Mouse (Mus musculus): ENCODE results near the gene Hdhd5.

The Hdhd5 gene

GRCm38 (mm10) chr6:120531020-120531965 is at the start of gene Hdhd5:
Hdhd5 (minus strand) TSS chr6:120531319.
- ChIA-PET CTCF (interaction anchor here (0.7 to 2.8 kb wide), 7 partner anchors 8 to 72 kb away, joined by 3 to 9 read pairs (median 5); partner anchors contain the start of gene Tmem121b (in 1 of the 4)), POLR2A (interaction anchor here in 3 of 4 experiments (0.5 to 4.0 kb wide), 24 partner anchors 7 to 929 kb away, joined by 3 to 29 read pairs (median 4); partner anchors contain the start of genes Atp6v1e1 (in 1 of the 3) and Cecr2 (in 1 of the 3))

- ChIA-PET CTCF (interaction anchor here (0.5 to 4.4 kb wide), 15 partner anchors 11 to 242 kb away, joined by 3 to 18 read pairs (median 4); partner anchors contain the start of gene Hdhd5 (in 1 of the 4)), POLR2A (interaction anchor here in 2 of 4 experiments (0.7 to 4.1 kb wide), 8 partner anchors 8 to 242 kb away, joined by 3 to 24 read pairs (median 4); partner anchors contain the start of gene Atp6v1e1 (in 1 of the 2))
These were observed 49.5 kb upstream of the Hdhd5 start for GRCm38 (mm10) chr6:120580713-120581015.

- POLR2A ChIA-PET, result interaction anchor here in 2 of 4 experiments (0.8 to 4.1 kb wide), 13 partner anchors 8 to 151 kb away, joined by 3 to 24 read pairs (median 4); partner anchors contain the start of genes Hdhd5 (in 1 of the 2) and Tmem121b (in 1 of the 2)
- CTCF ChIA-PET, result interaction anchor here (0.5 to 4.4 kb wide), 15 partner anchors 12 to 243 kb away, joined by 3 to 18 read pairs (median 4); no protein-coding TSS in a partner anchor
These were observed 49.0 kb upstream of the Hdhd5 start for GRCm38 (mm10) chr6:120579831-120580712.

GRCm38 (mm10) chr6:120579110-120579830 is 48.2 kb upstream of the Hdhd5 start:
- CTCF ChIA-PET, result interaction anchor here (0.5 to 4.4 kb wide), 10 partner anchors 14 to 253 kb away, joined by 3 to 18 read pairs (median 4); no protein-coding TSS in a partner anchor
- POLR2A ChIA-PET, result interaction anchor here in 3 of 4 experiments (0.5 to 2.4 kb wide), 18 partner anchors 9 to 244 kb away, joined by 3 to 7 read pairs (median 4); partner anchors contain the start of genes Atp6v1e1 (in 1 of the 3), Cecr2 (in 1 of the 3), Hdhd5 (in 1 of the 3) and Tmem121b (in 1 of the 3)

- ChIA-PET POLR2A (interaction anchor here in 3 of 4 experiments (0.5 to 2.4 kb wide), 11 partner anchors 14 to 244 kb away, joined by 3 to 7 read pairs (median 4); partner anchors contain the start of genes Atp6v1e1 (in 1 of the 3), Cecr2 (in 1 of the 3) and Tmem121b (in 1 of the 3)), CTCF (interaction anchor here (0.5 to 4.4 kb wide), 6 partner anchors 13 to 254 kb away, joined by 3 to 18 read pairs (median 4); no protein-coding TSS in a partner anchor)
These were observed 47.4 kb upstream of the Hdhd5 start for GRCm38 (mm10) chr6:120578471-120578870.

GRCm38 (mm10) chr6:120572372-120572771 is 41.3 kb upstream of the Hdhd5 start:
- ChIA-PET CTCF (no interaction called here), POLR2A (no interaction called here)

GRCm38 (mm10) chr6:120568257-120568656 is 37.1 kb upstream of the Hdhd5 start:
- POLR2A ChIA-PET, result interaction anchor here in 1 of 4 experiments (1.1 to 1.4 kb wide), 2 partner anchors 11 to 98 kb away, joined by 3 read pairs; partner anchors contain the start of gene Cecr2
- CTCF ChIA-PET, result interaction anchor here in 1 of 4 experiments (1.0 kb wide), 1 partner anchor 29 kb away, joined by 4 read pairs; no protein-coding TSS in a partner anchor

GRCm38 (mm10) chr6:120566911-120567909 is 36.1 kb upstream of the Hdhd5 start:
- CTCF ChIA-PET, result interaction anchor here in 1 of 4 experiments (0.6 kb wide), 1 partner anchor 422 kb away, joined by 5 read pairs; no protein-coding TSS in a partner anchor

GRCm38 (mm10) chr6:120556641-120557040 is 25.5 kb upstream of the Hdhd5 start:
- POLR2A ChIA-PET, result interaction anchor here in 2 of 4 experiments (0.9 to 1.3 kb wide), 3 partner anchors 12 to 194 kb away, joined by 3 to 4 read pairs (median 3); no protein-coding TSS in a partner anchor
- CTCF ChIA-PET, result no interaction called here

More at GRCm38 (mm10) chr6:120566911-120567909, 36.1 kb upstream of the Hdhd5 start:
- POLR2A ChIA-PET, result interaction anchor here in 1 of 4 experiments (1.4 kb wide), 1 partner anchor 99 kb away, joined by 3 read pairs; the partner anchor contains the start of gene Cecr2

- ChIA-PET CTCF (no interaction called here), POLR2A (interaction anchor here in 3 of 4 experiments (0.6 to 0.9 kb wide), 4 partner anchors 36 to 299 kb away, joined by 3 to 9 read pairs (median 6); no protein-coding TSS in a partner anchor)
These were observed 25.0 kb upstream of the Hdhd5 start for GRCm38 (mm10) chr6:120555983-120556567.

- POLR2A ChIA-PET, result interaction anchor here in 1 of 4 experiments (0.9 kb wide), 1 partner anchor 57 kb away, joined by 3 read pairs; no protein-coding TSS in a partner anchor
- CTCF ChIA-PET, result no interaction called here
These were observed 24.0 kb upstream of the Hdhd5 start for GRCm38 (mm10) chr6:120555152-120555551.

- ChIA-PET POLR2A (interaction anchor here in 1 of 4 experiments (0.6 to 3.0 kb wide), 3 partner anchors 11 to 40 kb away, joined by 3 to 10 read pairs (median 3); no protein-coding TSS in a partner anchor), CTCF (interaction anchor here in 3 of 4 experiments (0.6 to 0.9 kb wide), 6 partner anchors 8 to 185 kb away, joined by 3 to 5 read pairs (median 4); no protein-coding TSS in a partner anchor)
These were observed 19.1 kb upstream of the Hdhd5 start for GRCm38 (mm10) chr6:120550173-120550572.

- CTCF ChIA-PET, result interaction anchor here in 1 of 4 experiments (0.5 to 0.9 kb wide), 2 partner anchors 9 to 377 kb away, joined by 3 to 6 read pairs; no protein-coding TSS in a partner anchor
- POLR2A ChIA-PET, result interaction anchor here in 2 of 4 experiments (0.7 to 3.0 kb wide), 9 partner anchors 9 to 380 kb away, joined by 3 to 12 read pairs (median 4); partner anchors contain the start of gene Hdhd5 (in 1 of the 2)
These were observed 17.5 kb upstream of the Hdhd5 start for GRCm38 (mm10) chr6:120548581-120548980.

- ChIA-PET CTCF (no interaction called here), POLR2A (no interaction called here)
These were observed 15.9 kb upstream of the Hdhd5 start for GRCm38 (mm10) chr6:120546973-120547372.

- CTCF ChIA-PET, result no interaction called here
- POLR2A ChIA-PET, result interaction anchor here in 2 of 4 experiments (0.6 to 0.9 kb wide), 3 partner anchors 28 to 602 kb away, joined by 3 to 4 read pairs (median 3); no protein-coding TSS in a partner anchor
These were observed 15.2 kb upstream of the Hdhd5 start for GRCm38 (mm10) chr6:120546292-120546691.

Data from embryonic stem cell, embryonic (primary cell).